Mouse (Mus musculus) heart, embryonic 16.5 days (tissue): ENCODE data around the gene Myl4. TPM values are rescaled to one million over a fixed set of nuclear protein-coding genes. Genes with fewer than 3 reads are reported as not detected.
"Not testable (repeated sequence)": the region's sequence is repeated elsewhere in the genome, so short reads cannot be mapped to it uniquely, and the experiment has no call there.

Experiments used
- ATAC-seq: fragments of 200-750 bp; cut with Nextera tagmentation; replicated peaks from 2 replicates; pipeline ENCODE4 v1.8.0; 2017; ENCODE audit warnings: moderate number of reproducible peaks; ENCODE audit not compliant: insufficient read depth, low FRiP score; ENCODE audit errors: extremely low read depth
- H3K27ac ChIP-seq: fragments of 300-500 bp; sonication (generic); 2 replicates; pipeline ENCODE4 v1.5.1; 2014; ENCODE audit warnings: mild to moderate bottlenecking, low read length, control low read depth, moderate library complexity
- H3K27me3 ChIP-seq: fragments of 300-500 bp; sonication (generic); 2 replicates; pipeline ENCODE4 v1.6.1; 2014; ENCODE audit warnings: low read length, mixed read lengths; ENCODE audit not compliant: control insufficient read depth, insufficient read depth
- H3K36me3 ChIP-seq: fragments of 300-500 bp; sonication (generic); 2 replicates; pipeline ENCODE4 v1.6.1; 2014; ENCODE audit not compliant: control insufficient read depth, insufficient read depth
- H3K4me1 ChIP-seq: fragments of 300-500 bp; sonication (generic); 2 replicates; pipeline ENCODE4 v1.6.1; 2014; ENCODE audit warnings: low read length, mixed read lengths; ENCODE audit not compliant: control insufficient read depth, insufficient read depth
- H3K4me2 ChIP-seq: fragments of 300-500 bp; sonication (generic); 2 replicates; pipeline ENCODE4 v1.6.1; 2014; ENCODE audit warnings: low read depth, mild to moderate bottlenecking, control low read depth, low read length
- H3K4me3 ChIP-seq: fragments of 300-500 bp; sonication (generic); 2 replicates; pipeline ENCODE4 v1.5.1; 2014; ENCODE audit warnings: mild to moderate bottlenecking, control low read depth, low read length
- H3K9ac ChIP-seq: fragments of 300-500 bp; sonication (generic); 2 replicates; pipeline ENCODE4 v1.6.1; 2014; ENCODE audit warnings: low read length, control low read depth
- H3K9me3 ChIP-seq: fragments of 300-500 bp; sonication (generic); replicated peaks from 2 replicates; pipeline ENCODE4 v1.6.1; 2016; ENCODE audit warnings: low read length; ENCODE audit not compliant: control insufficient read depth
- WGBS: fragments of 180-500 bp; shearing (Covaris S2); extraction: QIAGEN DNeasy Blood & Tissue Kit; methylation state at CpG from one replicate; pipeline ENCODE4 v1.1.7; 2014; 5-methylcytosine and 5-hydroxymethylcytosine counted together
- polyA plus RNA-seq: library from polyadenylated mRNA; unstranded; fragments of >200 nt; fragmentation: Nextera tagmentation; extraction: Ambion mirVana; gene quantifications from 2 replicates; pipeline ENCODE4 v1.2.1, GENCODE M21; 2015

The Myl4 gene
- polyA plus RNA-seq, 1 experiment from 2014 or later, result 1,841 TPM

DNA sequence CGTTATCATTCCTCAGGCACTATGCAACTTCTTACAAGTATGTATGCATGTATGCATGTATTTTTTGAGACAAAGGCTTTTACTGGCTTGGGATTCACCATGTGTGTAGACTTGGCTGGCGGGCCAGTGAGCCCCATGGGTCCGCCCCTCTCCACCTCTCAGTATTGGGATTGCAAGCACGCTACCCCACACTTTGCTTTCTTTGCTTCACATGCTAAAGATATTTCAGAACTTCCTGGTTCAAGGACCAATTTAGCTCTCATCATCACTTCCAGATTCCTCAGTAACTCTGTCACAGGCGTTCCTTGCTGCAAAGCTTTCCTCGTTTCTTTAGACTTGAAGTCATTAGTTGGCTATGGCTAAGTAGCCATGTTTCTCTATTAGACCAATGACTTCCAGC lies 15.6 kb downstream of the Myl4 start:
- WGBS, result 51% methylated on average over 6 of the region's 6 CpGs
- Histone ChIP-seq H3K9ac (no peak overlapping the region), H3K27me3 (no peaks in the 10 kb centered on the region), H3K27ac (no peak overlapping the region), H3K36me3 (no peaks in the 10 kb centered on the region), H3K4me1 (peaks cover 23% of the 10 kb centered on the region), H3K4me2 (no peak overlapping the region), H3K9me3 (peaks cover 4% of the 10 kb centered on the region), H3K4me3 (no peak overlapping the region)
- ATAC-seq, result no peak

DNA sequence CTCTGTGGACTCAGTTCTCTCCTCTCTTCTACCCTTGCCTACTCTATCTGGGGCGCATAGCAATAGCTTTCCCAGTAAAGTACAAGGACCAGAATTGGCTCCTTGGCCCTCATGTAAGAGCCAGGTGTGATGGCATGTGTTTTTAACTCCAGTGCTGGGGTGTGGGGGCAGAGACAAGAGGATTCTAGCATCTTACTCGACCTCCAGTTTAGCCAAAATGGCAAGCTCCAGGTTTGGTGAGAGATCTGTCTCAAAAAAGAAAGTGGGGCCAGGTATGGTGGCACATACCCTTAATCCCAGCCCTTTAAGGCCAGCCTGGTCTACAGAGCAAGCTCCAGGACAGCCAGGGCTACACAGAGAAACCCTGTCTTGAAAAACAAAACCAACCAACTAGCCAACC lies 16.3 kb downstream of the Myl4 start:
- WGBS, result 77% methylated on average over 2 of the region's 2 CpGs
- Histone ChIP-seq H3K4me1 (peaks cover 18% of the 10 kb centered on the region), H3K27ac (no peak overlapping the region), H3K4me2 (no peak overlapping the region), H3K4me3 (no peak overlapping the region), H3K9me3 (peaks cover 4% of the 10 kb centered on the region), H3K36me3 (no peaks in the 10 kb centered on the region), H3K9ac (no peak overlapping the region), H3K27me3 (no peaks in the 10 kb centered on the region)
- no peak for ATAC-seq

DNA sequence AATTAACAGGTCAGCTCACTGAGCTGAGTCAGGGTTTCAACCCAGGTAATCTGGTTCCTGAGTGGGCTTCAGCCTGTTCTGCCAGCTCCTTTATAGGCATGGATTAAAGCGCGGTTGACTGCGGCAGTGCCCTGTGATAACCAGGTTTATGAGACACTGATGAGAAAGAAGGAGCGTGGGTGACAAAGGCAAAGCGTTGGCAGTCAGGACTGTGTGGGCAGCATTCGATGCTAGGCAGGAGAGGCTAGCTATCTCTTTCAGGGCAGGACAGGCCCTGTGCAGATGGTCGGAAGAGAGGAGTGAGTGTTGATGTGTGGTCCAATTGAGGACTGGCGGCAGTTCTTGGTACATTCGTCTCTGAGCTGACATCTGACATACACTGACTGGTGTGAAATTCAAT lies 17.3 kb downstream of the Myl4 start:
- Histone ChIP-seq H3K9me3 (peaks cover 4% of the 10 kb centered on the region), H3K4me3 (no peak overlapping the region), H3K4me2 (no peak overlapping the region), H3K27ac (no peak overlapping the region), H3K4me1 (peaks cover 19% of the 10 kb centered on the region), H3K9ac (no peak overlapping the region), H3K27me3 (no peaks in the 10 kb centered on the region), H3K36me3 (no peaks in the 10 kb centered on the region)
- ATAC-seq, result peak; percentile 26; the same call in 1 of the 2 replicates
- WGBS, result 55% methylated on average over 9 of the region's 9 CpGs

- H3K27me3 ChIP-seq, result no peaks in the 10 kb centered on the region
- H3K27ac ChIP-seq, result no peak overlapping the region
- H3K4me3 ChIP-seq, result no peak overlapping the region
- H3K9me3 ChIP-seq, result peaks cover 4% of the 10 kb centered on the region
- no peak for ATAC-seq
- H3K4me2 ChIP-seq, result no peak overlapping the region
- H3K9ac ChIP-seq, result no peak overlapping the region
- WGBS, result 85% methylated on average over 4 of the region's 4 CpGs
- no peaks in the 10 kb centered on the region for H3K36me3 ChIP-seq
- peaks cover 19% of the 10 kb centered on the region for H3K4me1 ChIP-seq
Measured at GRCm38 (mm10) chr11:104568326-104568725, 17.9 kb downstream of the Myl4 start.

- H3K27ac ChIP-seq, H3K4me3 ChIP-seq, ATAC-seq, H3K27me3 ChIP-seq, H3K4me2 ChIP-seq, H3K9me3 ChIP-seq, H3K9ac ChIP-seq, H3K36me3 ChIP-seq: not testable (repeated sequence)
- 85% methylated on average over 8 of the region's 8 CpGs for WGBS
- H3K4me1 ChIP-seq, result peaks cover 12% of the 10 kb centered on the region
Measured at GRCm38 (mm10) chr11:104570515-104570914, 20.1 kb downstream of the Myl4 start.

DNA sequence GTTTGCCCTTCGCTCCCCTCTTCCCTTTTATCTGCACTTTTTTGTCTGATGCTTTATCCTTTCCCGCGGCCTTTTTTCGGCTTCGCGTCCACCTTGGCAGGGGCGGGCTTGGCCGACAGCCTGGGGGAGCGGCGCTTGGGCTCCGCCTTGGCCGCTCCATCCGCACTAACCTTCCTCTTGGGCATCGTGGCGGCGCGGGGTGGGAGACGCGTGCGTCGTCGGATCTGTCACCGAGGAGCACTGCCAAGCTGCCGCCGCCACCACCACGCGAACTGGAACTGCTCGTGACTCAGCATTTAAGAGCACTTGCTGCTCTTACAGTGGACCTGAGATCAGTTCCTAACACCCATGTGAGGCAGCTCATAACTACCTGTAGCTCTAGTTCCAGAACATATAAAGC lies 20.9 kb downstream of the Myl4 start:
- whole genome bisulfite sequencing, result 4% methylated on average over 28 of the region's 28 CpGs
- H3K4me1 ChIP-seq, H3K9me3 ChIP-seq, ATAC-seq, H3K36me3 ChIP-seq, H3K27me3 ChIP-seq, H3K27ac ChIP-seq: not testable (repeated sequence)
- H3K4me2 ChIP-seq, result peak overlapping the region; percentile 73
- peak overlapping the region; percentile 59 for H3K9ac ChIP-seq
- peak overlapping the region; percentile 44 for H3K4me3 ChIP-seq

DNA sequence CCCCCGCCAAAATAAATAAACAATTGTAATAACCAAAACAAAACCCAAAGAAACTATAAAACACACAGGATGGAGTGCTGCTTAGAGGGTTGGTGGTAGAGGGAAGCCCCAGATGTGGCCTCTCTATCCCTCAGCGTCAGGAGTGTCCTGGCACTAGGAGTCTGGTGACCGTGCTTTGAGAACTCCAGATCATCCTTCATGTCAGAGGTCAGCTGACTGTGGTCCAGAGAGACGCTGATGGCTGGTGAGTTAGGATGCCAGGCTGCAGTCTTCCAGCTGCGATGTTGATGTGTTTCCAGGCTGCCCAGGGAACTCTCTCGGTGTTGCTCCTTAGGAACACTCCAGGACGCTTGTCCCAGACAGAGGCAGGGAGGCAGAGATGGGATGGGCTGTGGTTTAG lies 21.6 kb downstream of the Myl4 start:
- H3K4me1 ChIP-seq, result peaks cover 14% of the 10 kb centered on the region
- no peak overlapping the region for H3K4me3 ChIP-seq
- 47% methylated on average over 7 of the region's 7 CpGs for WGBS
- no peak for ATAC-seq
- no peak overlapping the region for H3K9ac ChIP-seq
- no peak overlapping the region for H3K4me2 ChIP-seq
- no peaks in the 10 kb centered on the region for H3K36me3 ChIP-seq
- no peaks in the 10 kb centered on the region for H3K27me3 ChIP-seq
- peaks cover 4% of the 10 kb centered on the region for H3K9me3 ChIP-seq
- H3K27ac ChIP-seq, result no peak overlapping the region

- WGBS, result 37% methylated on average over 2 of the region's 2 CpGs
- ATAC-seq, result no peak
- Histone ChIP-seq H3K4me1 (peaks cover 14% of the 10 kb centered on the region), H3K9me3 (peaks cover 4% of the 10 kb centered on the region), H3K9ac (no peak overlapping the region), H3K4me3 (no peak overlapping the region), H3K4me2 (no peak overlapping the region), H3K27me3 (no peaks in the 10 kb centered on the region), H3K36me3 (no peaks in the 10 kb centered on the region), H3K27ac (no peak overlapping the region)
Measured at GRCm38 (mm10) chr11:104572566-104572965, 22.1 kb downstream of the Myl4 start.

DNA sequence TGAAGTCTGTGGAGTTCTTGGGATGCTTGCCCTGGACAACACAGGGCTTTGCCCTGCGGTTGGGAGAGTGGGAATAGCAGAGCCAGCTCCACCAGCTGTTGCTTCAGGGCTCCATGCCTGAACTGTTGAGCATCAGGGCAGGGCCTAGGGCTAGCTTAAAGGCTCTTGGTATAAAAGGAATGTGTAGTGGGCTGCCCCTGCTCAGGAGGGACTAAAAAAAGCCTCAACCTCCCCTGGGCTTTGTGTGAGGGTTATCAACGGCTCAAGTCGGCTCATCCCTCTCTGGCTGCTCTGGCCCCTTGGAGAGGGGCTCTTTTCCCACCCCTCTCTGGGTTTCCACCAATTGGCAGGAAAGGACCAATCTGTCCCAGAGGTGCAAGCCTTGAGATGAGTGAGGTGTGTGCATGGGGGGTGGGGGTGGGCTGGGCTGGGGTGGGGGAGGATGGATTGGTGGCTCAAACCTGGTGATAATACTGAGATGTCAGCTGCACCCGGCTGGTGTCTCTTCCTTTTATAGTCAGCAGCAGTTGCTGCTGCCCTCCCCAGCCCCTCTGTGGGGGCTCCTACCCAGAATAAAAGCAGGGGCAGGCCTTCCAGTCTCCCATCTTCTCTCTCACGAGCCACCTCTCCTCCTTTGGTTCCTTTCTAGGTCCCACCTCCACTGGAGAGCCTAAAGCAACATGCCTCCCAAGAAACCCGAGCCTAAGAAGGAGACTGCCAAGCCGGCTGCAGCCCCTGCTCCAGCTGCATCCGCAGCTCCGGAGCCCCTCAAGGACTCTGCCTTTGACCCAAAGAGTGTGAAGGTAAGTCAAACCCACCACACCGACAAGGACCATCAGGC lies 26.5 kb downstream of the Myl4 start:
- Histone ChIP-seq H3K27me3 (no peaks in the 10 kb centered on the region), H3K4me1 (peaks cover 38% of the 10 kb centered on the region), H3K36me3 (no peaks in the 10 kb centered on the region), H3K4me3 (peak overlapping the region; percentile 49), H3K27ac (peak overlapping the region; percentile 87), H3K9me3 (no peaks in the 10 kb centered on the region), H3K4me2 (peak overlapping the region; percentile 36), H3K9ac (peak overlapping the region; percentile 74)
- 30% methylated on average over 10 of the region's 10 CpGs for WGBS
- peak; percentile 84 for ATAC-seq
